11 mouse cellular contexts compared by ENCODE assay signal in the genomic region with DNA sequence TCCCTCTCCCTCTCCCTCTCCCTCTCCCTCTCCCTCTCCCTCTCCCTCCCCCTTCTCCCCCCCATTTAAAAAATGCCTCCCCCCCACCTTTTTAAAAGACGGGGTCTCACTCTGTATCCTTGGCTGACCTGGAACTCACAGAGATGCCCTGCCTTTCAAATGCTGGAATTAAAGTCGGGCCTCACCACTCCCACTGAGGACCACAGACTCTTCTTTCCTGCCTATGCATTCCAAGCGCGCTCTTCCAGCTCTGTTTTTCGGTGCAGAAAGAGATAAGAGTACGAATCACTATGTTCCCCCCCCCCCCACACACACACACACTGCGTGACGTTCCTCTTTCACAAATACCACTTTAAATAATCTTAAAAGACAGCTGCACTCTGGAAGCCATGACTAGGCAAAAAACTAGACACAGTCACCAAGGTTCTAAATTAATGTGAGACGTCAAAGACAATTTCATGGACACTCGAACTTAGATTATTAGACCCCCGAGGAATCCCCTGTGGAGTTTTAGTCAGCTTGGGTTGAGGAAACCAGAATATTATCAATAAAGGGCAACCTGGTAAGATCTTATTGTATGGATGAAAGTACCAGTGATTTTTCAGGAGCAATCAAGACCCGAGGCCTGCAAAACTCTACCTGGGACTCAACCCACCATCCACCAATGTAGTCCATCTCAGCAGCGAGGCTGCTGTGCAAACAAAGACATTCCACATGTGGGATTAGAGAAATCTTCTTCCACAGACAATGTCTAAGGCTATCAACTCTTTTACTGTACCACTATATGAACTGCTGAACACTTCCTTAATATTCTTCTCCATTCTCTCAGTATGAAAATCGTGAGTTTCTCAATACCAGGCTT. TPM values are rescaled to one million over a fixed set of nuclear protein-coding genes. Genes with fewer than 3 reads are reported as not detected.
DNase-seq lines count a peak whose midpoint lies in the region; ATAC-seq and TF ChIP-seq lines count a peak whose summit lies in the region.
"Had no signal": no experiment of that assay in that cellular context is flagged by ENCODE, and none has a peak within 500 bp of the region (broad histone marks: within the 10 kb centered on the region; RNA-seq: fewer than 3 reads in every experiment).

No protein-coding gene starts in this region.

- ATAC-seq in liver, embryonic 11.5 days (replicated peaks; ENCODE audit: low FRiP score): peak; percentile 41; the same call in 1 of the 2 replicates
- ATAC-seq in stomach, embryonic 16.5 days (ENCODE audit: insufficient read depth, low FRiP score): no peak
- ATAC-seq in midbrain, embryonic 16.5 days: no peak
- ATAC-seq: forebrain, embryonic 13.5 days had no signal

- peaks cover 40% of the 10 kb centered on the region for H3K4me1 ChIP-seq in heart, embryonic 10.5 days
- peaks cover 41% of the 10 kb centered on the region for H3K4me1 ChIP-seq in thymus, adult 2 months (replicated peaks; ENCODE audit: control insufficient read depth, insufficient read depth, low read length)
- peaks cover 27% of the 10 kb centered on the region for H3K4me1 ChIP-seq in liver, embryonic 11.5 days (replicated peaks; ENCODE audit: control insufficient read depth, insufficient read depth, low read length)
- H3K4me1 ChIP-seq in stomach, embryonic 16.5 days (ENCODE audit: control insufficient read depth, insufficient read depth, low read length): peaks cover 22% of the 10 kb centered on the region
- peaks cover 5% of the 10 kb centered on the region; the same call in 1 of the 2 replicates for H3K4me1 ChIP-seq in midbrain, embryonic 16.5 days (ENCODE audit: control insufficient read depth, insufficient read depth, low read length)

- no peak overlapping the region for H3K4me3 ChIP-seq in heart, embryonic 10.5 days
- peak overlapping the region; percentile 89 for H3K4me3 ChIP-seq in thymus, adult 2 months (ENCODE audit: control insufficient read depth, insufficient read depth, low read length)
- H3K4me3 ChIP-seq in liver, embryonic 11.5 days (ENCODE audit: low read depth, low read length): peak overlapping the region; percentile 37
- peak overlapping the region; percentile 16; the same call in 1 of the 2 replicates for H3K4me3 ChIP-seq in stomach, embryonic 16.5 days (replicated peaks; ENCODE audit: low read length)
- H3K4me3 ChIP-seq in midbrain, embryonic 16.5 days (ENCODE audit: low read depth, low read length): no peak overlapping the region
- H3K4me3 ChIP-seq: forebrain, embryonic 13.5 days had no signal

- H3K36me3 ChIP-seq in heart, embryonic 10.5 days: no peaks in the 10 kb centered on the region
- H3K36me3 ChIP-seq in thymus, adult 2 months (ENCODE audit: control insufficient read depth, insufficient read depth, low read length): peaks cover 17% of the 10 kb centered on the region
- H3K36me3 ChIP-seq in liver, embryonic 11.5 days (ENCODE audit: control insufficient read depth, insufficient read depth, low read length): no peaks in the 10 kb centered on the region
- no peaks in the 10 kb centered on the region for H3K36me3 ChIP-seq in stomach, embryonic 16.5 days (ENCODE audit: control insufficient read depth, insufficient read depth, low read length)
- no peaks in the 10 kb centered on the region for H3K36me3 ChIP-seq in midbrain, embryonic 16.5 days (ENCODE audit: control insufficient read depth, insufficient read depth, low read length)

- DNase-seq in heart, embryonic 10.5 days (ENCODE audit: low spot score): no peak
- DNase-seq in heart, postnatal 25 days (ENCODE audit: low spot score): no peak
- no peak for DNase-seq in thymus, adult 2 months
- no peak for DNase-seq in thymus, postnatal 36 days
- DNase-seq in liver, embryonic 11.5 days (ENCODE audit: low spot score): no peak
- no peak for DNase-seq in urinary bladder, adult 2 months (ENCODE audit: low spot score)

- peak overlapping the region; percentile 85 for H3K27ac ChIP-seq in heart, embryonic 10.5 days
- H3K27ac ChIP-seq in thymus, adult 2 months (ENCODE audit: control insufficient read depth, insufficient read depth, low read length): peak overlapping the region; percentile 98
- peak overlapping the region; percentile 89 for H3K27ac ChIP-seq in liver, embryonic 11.5 days (ENCODE audit: low read depth, low read length)
- H3K27ac ChIP-seq in stomach, embryonic 16.5 days (ENCODE audit: low read length): peak overlapping the region; percentile 91; the same call in 1 of the 2 replicates
- no peak overlapping the region for H3K27ac ChIP-seq in midbrain, embryonic 16.5 days (ENCODE audit: low read length)
- H3K27ac ChIP-seq: forebrain, embryonic 13.5 days had no signal

- no peak for TF ChIP-seq POLR2A in thymus, adult 2 months (IDR thresholded peaks at IDR 0.05; ENCODE audit: control insufficient read depth, extremely low read depth, insufficient read depth, low read length, poor library complexity)

- H3K9me3 ChIP-seq in heart, embryonic 10.5 days: no peaks in the 10 kb centered on the region
- no peaks in the 10 kb centered on the region for H3K9me3 ChIP-seq in liver, embryonic 11.5 days (ENCODE audit: control insufficient read depth, low read length)
- no peaks in the 10 kb centered on the region for H3K9me3 ChIP-seq in stomach, embryonic 16.5 days (replicated peaks; ENCODE audit: control insufficient read depth, low read length)
- no peaks in the 10 kb centered on the region for H3K9me3 ChIP-seq in midbrain, embryonic 16.5 days (replicated peaks; ENCODE audit: control insufficient read depth, low read length, poor library complexity, severe bottlenecking)
- H3K9me3 ChIP-seq: forebrain, embryonic 13.5 days had no signal

- peak overlapping the region; percentile 53 for H3K9ac ChIP-seq in liver, embryonic 11.5 days (ENCODE audit: low read depth, low read length)
- H3K9ac ChIP-seq in stomach, embryonic 16.5 days (ENCODE audit: low read length): no peak overlapping the region
- no peak overlapping the region for H3K9ac ChIP-seq in midbrain, embryonic 16.5 days (ENCODE audit: low read depth, low read length)
- H3K9ac ChIP-seq: forebrain, embryonic 13.5 days had no signal

- no peak for TF ChIP-seq CTCF in thymus, adult 2 months (IDR thresholded peaks at IDR 0.05; ENCODE audit: borderline replicate concordance, control insufficient read depth, extremely low read depth, insufficient read depth, low read length, poor library complexity)

- peak overlapping the region; percentile 49 for H3K4me2 ChIP-seq in liver, embryonic 11.5 days
- H3K4me2 ChIP-seq in stomach, embryonic 16.5 days (ENCODE audit: low read depth, low read length): no peak overlapping the region
- H3K4me2 ChIP-seq in midbrain, embryonic 16.5 days (ENCODE audit: low read length): no peak overlapping the region
- H3K4me2 ChIP-seq: forebrain, embryonic 13.5 days had no signal

- intact Hi-C loops in heart, postnatal 25 days (cut with DNase I): no loop called here

- no peaks in the 10 kb centered on the region for H3K27me3 ChIP-seq in heart, embryonic 10.5 days (ENCODE audit: insufficient read depth, poor library complexity, severe bottlenecking)
- no peaks in the 10 kb centered on the region for H3K27me3 ChIP-seq in thymus, adult 2 months (ENCODE audit: control insufficient read depth, insufficient read depth, low read length)
- H3K27me3 ChIP-seq in liver, embryonic 11.5 days (replicated peaks; ENCODE audit: control insufficient read depth, insufficient read depth, low read length): no peaks in the 10 kb centered on the region
- no peaks in the 10 kb centered on the region for H3K27me3 ChIP-seq in stomach, embryonic 16.5 days (ENCODE audit: control insufficient read depth, insufficient read depth, low read length)
- H3K27me3 ChIP-seq in midbrain, embryonic 16.5 days (ENCODE audit: control insufficient read depth, insufficient read depth, low read depth, low read length): no peaks in the 10 kb centered on the region
- H3K27me3 ChIP-seq: forebrain, embryonic 13.5 days had no signal

- WGBS in heart, embryonic 10.5 days: 53% methylated on average over 14 of the region's 14 CpGs
- WGBS in thymus, adult 2 months: 3% methylated on average over 14 of the region's 14 CpGs
- WGBS in liver, embryonic 11.5 days: 32% methylated on average over 13 of the region's 14 CpGs
- WGBS in stomach, embryonic 16.5 days: 67% methylated on average over 14 of the region's 14 CpGs
- WGBS in midbrain, embryonic 16.5 days: 73% methylated on average over 14 of the region's 14 CpGs

RNA-seq across cellular contexts. Expression of gene Arhgdib, which starts 2.1 kb away (rescaled TPM):
- polyA plus RNA-seq in heart, embryonic 10.5 days (2016; fragmentation: Nextera tagmentation; extraction: Ambion mirVana): 105 and 111 TPM in 2 replicates
- total RNA-seq in heart, postnatal 25 days (2021): 10 to 100 TPM; 26.5 to 27.8 TPM
- polyA plus RNA-seq in thymus, adult 2 months (2012; rRNA removed): 644 and 667 TPM in 2 replicates
- 181 and 183 TPM in 2 replicates for polyA plus RNA-seq in liver, embryonic 11.5 days (2014; fragmentation: Nextera tagmentation; extraction: Ambion mirVana)
- 57.8 and 69.5 TPM in 2 replicates for polyA plus RNA-seq in stomach, embryonic 16.5 days (2015; fragmentation: Nextera tagmentation; extraction: Ambion mirVana)
- polyA plus RNA-seq in urinary bladder, adult 2 months (2012; rRNA removed): 141 and 144 TPM in 2 replicates
- 11.9 and 12.7 TPM in 2 replicates for polyA plus RNA-seq in midbrain, embryonic 16.5 days (2015; fragmentation: Nextera tagmentation; extraction: Ambion mirVana)

RNA-seq across cellular contexts. Expression of gene Pde6h, which starts 15.9 kb away (rescaled TPM):
- polyA plus RNA-seq in heart, embryonic 10.5 days (2016; fragmentation: Nextera tagmentation; extraction: Ambion mirVana): not detected in 2 replicates
- not detected for total RNA-seq in heart, postnatal 25 days (2021)
- 0.01 TPM in 1 of 2 replicates, not detected in the other for polyA plus RNA-seq in thymus, adult 2 months (2012; rRNA removed)
- polyA plus RNA-seq in liver, embryonic 11.5 days (2014; fragmentation: Nextera tagmentation; extraction: Ambion mirVana): not detected in 2 replicates
- polyA plus RNA-seq in stomach, embryonic 16.5 days (2015; fragmentation: Nextera tagmentation; extraction: Ambion mirVana): 0.06 TPM in 1 of 2 replicates, not detected in the other
- polyA plus RNA-seq in urinary bladder, adult 2 months (2012; rRNA removed): 0.72 and 1.1 TPM in 2 replicates
- 0.08 TPM in 1 of 2 replicates, not detected in the other for polyA plus RNA-seq in midbrain, embryonic 16.5 days (2015; fragmentation: Nextera tagmentation; extraction: Ambion mirVana)
- polyA plus RNA-seq: forebrain, embryonic 13.5 days; intestine, embryonic 14.5 days had no signal

RNA-seq across cellular contexts. Expression of gene Erp27, which starts 17.6 kb away (rescaled TPM):
- polyA plus RNA-seq in heart, embryonic 10.5 days (2016; fragmentation: Nextera tagmentation; extraction: Ambion mirVana): 0.55 and 0.73 TPM in 2 replicates
- total RNA-seq in heart, postnatal 25 days (2021): not detected
- polyA plus RNA-seq in thymus, adult 2 months (2012; rRNA removed): 1.8 and 2.4 TPM in 2 replicates
- 0.22 and 0.34 TPM in 2 replicates for polyA plus RNA-seq in liver, embryonic 11.5 days (2014; fragmentation: Nextera tagmentation; extraction: Ambion mirVana)
- 41.0 and 44.8 TPM in 2 replicates for polyA plus RNA-seq in stomach, embryonic 16.5 days (2015; fragmentation: Nextera tagmentation; extraction: Ambion mirVana)
- polyA plus RNA-seq in urinary bladder, adult 2 months (2012; rRNA removed): 0.25 TPM in 2 replicates
- polyA plus RNA-seq in midbrain, embryonic 16.5 days (2015; fragmentation: Nextera tagmentation; extraction: Ambion mirVana): 0.18 TPM in 1 of 2 replicates, not detected in the other
- total RNA-seq: adrenal gland, postnatal 14 days had no signal

Comparison
In these comparisons a context has a peak if more than half of its experiments do, and no peak if none do; other contexts are left out.
1. H3K4me3 ChIP-seq: peak in thymus, adult 2 months (single experiment), liver, embryonic 11.5 days (single experiment) and stomach, embryonic 16.5 days (single experiment); none in heart, embryonic 10.5 days (single experiment) and midbrain, embryonic 16.5 days (single experiment).
2. RNA of gene Erp27, which starts 17.6 kb away (polyA plus RNA-seq): 41.0 to 44.8 TPM in stomach, embryonic 16.5 days; 1.8 to 2.4 TPM in thymus, adult 2 months, 0.55 to 0.73 TPM in heart, embryonic 10.5 days, 0.22 to 0.34 TPM in liver, embryonic 11.5 days, 0.25 TPM in urinary bladder, adult 2 months and 0.18 TPM in midbrain, embryonic 16.5 days; every median in the first group is over 10 times any median in the second.